Mouse (Mus musculus) intestine, postnatal 0 days (tissue): ENCODE results near the gene Ncbp1. TPM values are rescaled to one million over a fixed set of nuclear protein-coding genes. Genes with fewer than 3 reads are reported as not detected.

Experiments used
- ATAC-seq: fragments of 200-750 bp; cut with Nextera tagmentation; 2 replicates; pipeline ENCODE4 v1.8.0; 2017; ENCODE audit warnings: mild to moderate bottlenecking, moderate TSS enrichment, moderate library complexity
- H3K27ac ChIP-seq: fragments of 300-500 bp; sonication (generic); 2 replicates; pipeline ENCODE4 v1.5.1; 2014; ENCODE audit warnings: mild to moderate bottlenecking, low read depth, low read length, moderate library complexity
- H3K27me3 ChIP-seq: fragments of 300-500 bp; sonication (generic); replicated peaks from 2 replicates; pipeline ENCODE4 v1.6.1; 2014; ENCODE audit warnings: low read length, mixed read lengths; ENCODE audit not compliant: control insufficient read depth, insufficient read depth
- H3K36me3 ChIP-seq: fragments of 300-500 bp; sonication (generic); 2 replicates; pipeline ENCODE4 v1.6.1; 2014; ENCODE audit warnings: mild to moderate bottlenecking, moderate library complexity; ENCODE audit not compliant: control insufficient read depth, insufficient read depth
- H3K4me1 ChIP-seq: fragments of 300-500 bp; sonication (generic); replicated peaks from 2 replicates; pipeline ENCODE4 v1.6.1; 2014; ENCODE audit warnings: antibody characterized with exemption, low read length, mixed read lengths; ENCODE audit not compliant: control insufficient read depth, insufficient read depth
- H3K4me2 ChIP-seq: fragments of 300-500 bp; sonication (generic); replicated peaks from 2 replicates; pipeline ENCODE4 v1.6.1; 2014; ENCODE audit warnings: low read depth, mild to moderate bottlenecking, moderate library complexity
- H3K4me3 ChIP-seq: fragments of 300-500 bp; sonication (generic); 2 replicates; pipeline ENCODE4 v1.5.1; 2014; ENCODE audit warnings: low read depth, low read length
- H3K9ac ChIP-seq: fragments of 300-500 bp; sonication (generic); 2 replicates; pipeline ENCODE4 v1.6.1; 2014; ENCODE audit warnings: mild to moderate bottlenecking, low read depth, low read length
- H3K9me3 ChIP-seq: fragments of 300-500 bp; sonication (generic); 2 replicates; pipeline ENCODE4 v1.6.1; 2016; ENCODE audit warnings: mixed run types; ENCODE audit not compliant: control insufficient read depth
- CTCF ChIP-seq: sonication (generic); IDR thresholded peaks from 2 replicates; pipeline ENCODE4 v1.5.1; 2016; ENCODE audit warnings: low read depth, mild to moderate bottlenecking, control low read depth, antibody characterized with exemption, moderate library complexity
- WGBS: fragments of 180-500 bp; shearing (Covaris S2); extraction: QIAGEN DNeasy Blood & Tissue Kit; methylation state at CpG from one replicate; pipeline ENCODE4 v1.1.7; 2014; 5-methylcytosine and 5-hydroxymethylcytosine counted together
- polyA plus RNA-seq: library from polyadenylated mRNA; unstranded; fragments of >200 nt; fragmentation: Nextera tagmentation; extraction: Ambion mirVana; gene quantifications from 2 replicates; pipeline ENCODE4 v1.2.1, GENCODE M21; 2015

Gene Ncbp1
- polyA plus RNA-seq, 1 experiment from 2014 or later, result 21.7 TPM

GRCm38 (mm10) chr4:46202562-46203126 is 64.2 kb downstream of the Ncbp1 start:
- Histone ChIP-seq H3K27ac (no peak overlapping the region), H3K27me3 (peaks cover 19% of the 10 kb centered on the region; the same call in 1 of the 2 replicates), H3K9me3 (0 out of 2 replicates have a peak, but pooled peaks cover 3% of the 10 kb centered on the region), H3K9ac (no peak overlapping the region), H3K4me3 (no peak overlapping the region), H3K4me2 (peak overlapping the region; percentile 53), H3K4me1 (no peaks in the 10 kb centered on the region), H3K36me3 (no peaks in the 10 kb centered on the region)
- WGBS, result 6% methylated on average over 23 of the region's 23 CpGs
- TF ChIP-seq CTCF, result no peak
- ATAC-seq, result 0 out of 2 replicates have a peak, but pooled peaks have one; percentile 19

DNA sequence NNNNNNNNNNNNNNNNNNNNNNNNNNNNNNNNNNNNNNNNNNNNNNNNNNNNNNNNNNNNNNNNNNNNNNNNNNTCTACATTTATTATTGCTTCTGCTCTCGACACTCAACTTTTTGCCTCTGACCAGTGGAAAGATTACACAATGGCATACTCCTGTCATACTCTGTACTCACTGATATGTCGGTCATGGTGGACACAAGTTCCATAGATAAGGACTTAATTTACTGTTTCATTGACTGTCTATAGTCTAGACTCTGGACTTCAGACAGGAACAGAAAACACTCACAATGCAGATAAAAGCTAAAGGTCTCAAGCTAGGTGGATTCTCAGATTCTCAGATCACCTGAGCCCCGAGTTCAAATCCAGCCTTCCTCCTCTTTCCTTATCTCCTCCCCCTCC is 82.7 kb downstream of the Ncbp1 start:
- Histone ChIP-seq H3K9me3 (no peaks in the 10 kb centered on the region), H3K4me2 (no peak overlapping the region), H3K36me3 (no peaks in the 10 kb centered on the region), H3K9ac (no peak overlapping the region), H3K27me3 (no peaks in the 10 kb centered on the region), H3K4me3 (no peak overlapping the region), H3K4me1 (no peaks in the 10 kb centered on the region), H3K27ac (no peak overlapping the region)
- peak; percentile 65; the same call in 1 of the 2 replicates for ATAC-seq
- 50% methylated on average over 3 of the region's 3 CpGs for WGBS
- TF ChIP-seq CTCF, result no peak

Other genes with a start within 250 kb of the Ncbp1 start
- 0.14 TPM in 2 replicates for gene Ccdc180, start 248.3 kb upstream of the Ncbp1 start, polyA plus RNA-seq
- gene Tdrd7, start 173.3 kb upstream of the Ncbp1 start, polyA plus RNA-seq, result 43.3 and 47.8 TPM in 2 replicates
- 4.7 and 5.2 TPM in 2 replicates for gene Tmod1, start 99.7 kb upstream of the Ncbp1 start, polyA plus RNA-seq
- 10.4 and 13.9 TPM in 2 replicates for gene Tstd2, start 81 bp downstream of the Ncbp1 start, polyA plus RNA-seq
- gene Xpa, start 57.7 kb downstream of the Ncbp1 start, polyA plus RNA-seq, result 29.0 and 29.1 TPM in 2 replicates
- not detected in 2 replicates for gene Foxe1, start 205.0 kb downstream of the Ncbp1 start, polyA plus RNA-seq